Mouse (Mus musculus): ENCODE results near the gene Olfr1170. TPM values are rescaled to one million over a fixed set of nuclear protein-coding genes. Genes with fewer than 3 reads are reported as not detected.

The Olfr1170 gene
- not detected in 2 replicates for polyA plus RNA-seq (2012; rRNA removed)

GRCm38 (mm10) chr2:88228234-88228633 is at the start of gene Olfr1170:
Gene Olfr1170 (minus strand): TSS chr2:88228334.

GRCm38 (mm10) chr2:88181580-88181979 is 46.6 kb downstream of the Olfr1170 start, which contains the start of gene Olfr1168:
Gene Olfr1168 (plus strand): TSS chr2:88181880.

Other genes starting within 250 kb of the Olfr1170 start
- gene Olfr1158, start 238.2 kb downstream of the Olfr1170 start, polyA plus RNA-seq (2012; rRNA removed) = not detected in 2 replicates
- gene Olfr1160, start 220.1 kb downstream of the Olfr1170 start, polyA plus RNA-seq (2012; rRNA removed) = not detected in 2 replicates
- not detected in 2 replicates for gene Olfr1161, start 205.6 kb downstream of the Olfr1170 start, polyA plus RNA-seq (2012; rRNA removed)
- not detected in 2 replicates for gene Olfr73, start 190.6 kb downstream of the Olfr1170 start, polyA plus RNA-seq (2012; rRNA removed)
- gene Olfr1162, start 177.2 kb downstream of the Olfr1170 start, polyA plus RNA-seq (2012; rRNA removed) = not detected in 2 replicates
- gene Olfr1163, start 156.5 kb downstream of the Olfr1170 start, polyA plus RNA-seq (2012; rRNA removed) = not detected in 2 replicates
- not detected in 2 replicates for gene Olfr1164, start 134.4 kb downstream of the Olfr1170 start, polyA plus RNA-seq (2012; rRNA removed)
- gene Olfr1166, start 100.1 kb downstream of the Olfr1170 start, polyA plus RNA-seq (2012; rRNA removed) = not detected in 2 replicates
- not detected in 2 replicates for gene Olfr1167, start 73.1 kb downstream of the Olfr1170 start, polyA plus RNA-seq (2012; rRNA removed)
- not detected in 2 replicates for gene Olfr1168, start 46.5 kb downstream of the Olfr1170 start, polyA plus RNA-seq (2012; rRNA removed)
- not detected in 2 replicates for gene Olfr1173, start 51.5 kb upstream of the Olfr1170 start, polyA plus RNA-seq (2012; rRNA removed)
- gene Olfr1174-ps, start 86.8 kb upstream of the Olfr1170 start, polyA plus RNA-seq (2012; rRNA removed) = not detected in 2 replicates
- gene Olfr1175-ps, start 98.9 kb upstream of the Olfr1170 start, polyA plus RNA-seq (2012; rRNA removed) = not detected in 2 replicates
- gene Olfr1176, start 108.4 kb upstream of the Olfr1170 start, polyA plus RNA-seq (2012; rRNA removed) = not detected in 2 replicates
- gene Olfr1177-ps, start 118.2 kb upstream of the Olfr1170 start, polyA plus RNA-seq (2012; rRNA removed) = not detected in 2 replicates
- not detected in 2 replicates for gene Olfr1178, start 158.7 kb upstream of the Olfr1170 start, polyA plus RNA-seq (2012; rRNA removed)
- not detected in 2 replicates for gene Olfr1179, start 178.1 kb upstream of the Olfr1170 start, polyA plus RNA-seq (2012; rRNA removed)
- gene Olfr1180, start 190.8 kb upstream of the Olfr1170 start, polyA plus RNA-seq (2012; rRNA removed) = not detected in 2 replicates
- gene Olfr1181, start 197.8 kb upstream of the Olfr1170 start, polyA plus RNA-seq (2012; rRNA removed) = not detected in 2 replicates
- not detected in 2 replicates for gene Gm13757, start 220.8 kb upstream of the Olfr1170 start, polyA plus RNA-seq (2012; rRNA removed)
- gene Olfr1183, start 226.5 kb upstream of the Olfr1170 start, polyA plus RNA-seq (2012; rRNA removed) = not detected in 2 replicates

All from colon, adult 2 months (tissue).